Mouse (Mus musculus): ENCODE results near the gene Calr.

The Calr gene

GRCm38 (mm10) chr8:84846722-84847572 is at the start of gene Calr:
Gene Calr (minus strand): TSS chr8:84846934.
- DNase-seq (ENCODE audit: low spot score) = peak; percentile 100

- no peak for DNase-seq (ENCODE audit: low spot score)
Measured at GRCm38 (mm10) chr8:84895963-84896362, 49.2 kb upstream of the Calr start.

- peak; percentile 96 for DNase-seq (ENCODE audit: low spot score)
Measured at GRCm38 (mm10) chr8:84893709-84894134, 47.0 kb upstream of the Calr start, which contains the start of gene Gcdh. Gene Gcdh (minus strand): TSS chr8:84893921.

GRCm38 (mm10) chr8:84892993-84893708 is 46.4 kb upstream of the Calr start:
- no peak for DNase-seq (ENCODE audit: low spot score)

- DNase-seq (ENCODE audit: low spot score) = no peak
Measured at GRCm38 (mm10) chr8:84889141-84889540, 42.4 kb upstream of the Calr start.

- no peak for DNase-seq (ENCODE audit: low spot score)
Measured at GRCm38 (mm10) chr8:84888280-84888679, 41.5 kb upstream of the Calr start.

GRCm38 (mm10) chr8:84884728-84885127 is 38.0 kb upstream of the Calr start:
- DNase-seq (ENCODE audit: low spot score) = no peak

GRCm38 (mm10) chr8:84878915-84879314 is 32.2 kb upstream of the Calr start:
- no peak for DNase-seq (ENCODE audit: low spot score)

GRCm38 (mm10) chr8:84877297-84878035 is 30.7 kb upstream of the Calr start:
- DNase-seq (ENCODE audit: low spot score) = no peak

- no peak for DNase-seq (ENCODE audit: low spot score)
Measured at GRCm38 (mm10) chr8:84874339-84874738, 27.6 kb upstream of the Calr start.

- DNase-seq (ENCODE audit: low spot score) = no peak
Measured at GRCm38 (mm10) chr8:84873016-84873415, 26.3 kb upstream of the Calr start.

- peak; percentile 37 for DNase-seq (ENCODE audit: low spot score)
Measured at GRCm38 (mm10) chr8:84872309-84872965, 25.7 kb upstream of the Calr start.

GRCm38 (mm10) chr8:84871376-84872308 is 24.9 kb upstream of the Calr start, which contains the start of gene Syce2:
Gene Syce2 (plus strand): TSS chr8:84872111.
- peak; percentile 76 for DNase-seq (ENCODE audit: low spot score)

- DNase-seq (ENCODE audit: low spot score) = peak; percentile 99
Measured at GRCm38 (mm10) chr8:84856864-84857441, 10.2 kb upstream of the Calr start, which contains the start of gene Farsa. Gene Farsa (plus strand): TSS chr8:84856989.

- DNase-seq (ENCODE audit: low spot score) = no peak
Measured at GRCm38 (mm10) chr8:84856434-84856833, 9.7 kb upstream of the Calr start.

GRCm38 (mm10) chr8:84847684-84848435 is 1.1 kb upstream of the Calr start:
- DNase-seq (ENCODE audit: low spot score) = no peak

- DNase-seq (ENCODE audit: low spot score) = no peak
Measured at GRCm38 (mm10) chr8:84846094-84846721, 526 bp downstream of the Calr start.

- DNase-seq (ENCODE audit: low spot score) = peak; percentile 58
Measured at GRCm38 (mm10) chr8:84845355-84846093, 1.2 kb downstream of the Calr start.

Data from embryo, embryonic 10 days (tissue).